ENCODE assay signal across 8 mouse cellular contexts in the genomic region with DNA sequence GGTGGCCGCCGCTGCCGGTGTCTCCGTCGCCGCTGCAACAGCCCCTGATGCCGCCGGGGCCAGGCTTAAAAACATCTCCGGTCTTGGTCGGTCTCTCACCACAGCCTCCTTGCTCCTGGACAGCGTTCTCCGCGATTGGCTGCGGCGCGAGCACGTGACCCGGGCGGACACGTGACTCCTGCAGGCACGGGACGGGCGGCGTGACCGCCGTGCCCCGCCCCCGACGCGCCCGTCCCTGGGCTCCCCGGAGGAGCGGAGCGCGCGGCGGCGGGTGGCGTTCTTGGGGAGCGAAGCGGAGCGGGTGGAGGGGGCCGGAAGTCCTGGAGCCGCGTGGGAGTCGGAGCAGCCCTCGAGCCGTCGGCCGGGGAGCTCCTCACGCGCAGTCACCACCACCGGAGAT. TPM values are rescaled to one million over a fixed set of nuclear protein-coding genes. Genes with fewer than 3 reads are reported as not detected.
A peak's percentile ranks its signal among the peaks of the same experiment; 100 is the strongest.
DNase-seq lines count a peak whose midpoint lies in the region; ATAC-seq and TF ChIP-seq lines count a peak whose summit lies in the region.

A gene (minus strand): TSS at position 156 of the 400 bp plus-strand sequence.

- DNase-seq in A20 (ENCODE audit: low read depth, low spot score), result peak; percentile 97
- DNase-seq in embryonic facial prominence, embryonic 14.5 days (ENCODE audit: low spot score), result peak; percentile 96
- peak; percentile 96 for DNase-seq in heart, adult 8-10 months (ENCODE audit: low spot score)
- DNase-seq in kidney, adult 9 months, result peak; percentile 97
- peak; percentile 93 to 96 for DNase-seq in spleen, adult 18-20 months

- 1% methylated on average over 53 of the region's 53 CpGs for WGBS in bone marrow, adult 2 months
- 0% methylated on average over 31 of the region's 53 CpGs for WGBS in embryonic facial prominence, embryonic 14.5 days
- 2% methylated on average over 53 of the region's 53 CpGs for WGBS in limb, embryonic 13.5 days
- WGBS in midbrain, embryonic 15.5 days, result 5% methylated on average over 53 of the region's 53 CpGs

- ATAC-seq in embryonic facial prominence, embryonic 14.5 days (ENCODE audit: low read depth), result peak; percentile 99
- ATAC-seq in limb, embryonic 13.5 days (ENCODE audit: low FRiP score, low read depth), result peak; percentile 98
- peak; percentile 98 for ATAC-seq in midbrain, embryonic 15.5 days (replicated peaks)

- no peaks in the 10 kb centered on the region for H3K9me3 ChIP-seq in embryonic facial prominence, embryonic 14.5 days (ENCODE audit: control insufficient read depth, low read length)
- H3K9me3 ChIP-seq in limb, embryonic 13.5 days, result no peaks in the 10 kb centered on the region
- H3K9me3 ChIP-seq in midbrain, embryonic 15.5 days, result no peaks in the 10 kb centered on the region

- H3K4me3 ChIP-seq in bone marrow, adult 2 months (replicated peaks; ENCODE audit: control insufficient read depth, low read depth, low read length), result peak within 1 kb of the TSS; percentile 93
- H3K4me3 ChIP-seq in embryonic facial prominence, embryonic 14.5 days (ENCODE audit: low read depth, low read length), result peak within 1 kb of the TSS; percentile 91
- H3K4me3 ChIP-seq in limb, embryonic 13.5 days, result peak within 1 kb of the TSS; percentile 95
- H3K4me3 ChIP-seq in midbrain, embryonic 15.5 days, result peak within 1 kb of the TSS; percentile 94

- peak within 1 kb of the TSS; percentile 83 for H3K4me2 ChIP-seq in embryonic facial prominence, embryonic 14.5 days (ENCODE audit: low read depth, low read length)
- peak within 1 kb of the TSS; percentile 77 for H3K4me2 ChIP-seq in limb, embryonic 13.5 days (replicated peaks)
- H3K4me2 ChIP-seq in midbrain, embryonic 15.5 days, result peak within 1 kb of the TSS; percentile 84

- H3K27ac ChIP-seq in bone marrow, adult 2 months (ENCODE audit: control insufficient read depth, insufficient read depth, low read depth, low read length, poor library complexity), result peak within 1 kb of the TSS; percentile 100
- peak within 1 kb of the TSS; percentile 85 for H3K27ac ChIP-seq in embryonic facial prominence, embryonic 14.5 days (replicated peaks; ENCODE audit: low read depth, low read length)
- H3K27ac ChIP-seq in limb, embryonic 13.5 days, result peak within 1 kb of the TSS; percentile 86
- peak within 1 kb of the TSS; percentile 97 for H3K27ac ChIP-seq in midbrain, embryonic 15.5 days

- no peak for TF ChIP-seq CTCF in bone marrow, adult 2 months (IDR thresholded peaks at IDR 0.05; ENCODE audit: control insufficient read depth, insufficient read depth, low read length)

- H3K4me1 ChIP-seq in bone marrow, adult 2 months (ENCODE audit: control insufficient read depth, insufficient read depth, low read length), result peaks cover 1% of the 10 kb centered on the region; the same call in 1 of the 2 replicates
- H3K4me1 ChIP-seq in embryonic facial prominence, embryonic 14.5 days (ENCODE audit: control insufficient read depth, insufficient read depth, low read length), result peaks cover 4% of the 10 kb centered on the region
- peaks cover 21% of the 10 kb centered on the region for H3K4me1 ChIP-seq in limb, embryonic 13.5 days
- H3K4me1 ChIP-seq in midbrain, embryonic 15.5 days, result peaks cover 38% of the 10 kb centered on the region

- peaks cover 27% of the 10 kb centered on the region for H3K36me3 ChIP-seq in embryonic facial prominence, embryonic 14.5 days (ENCODE audit: control insufficient read depth, insufficient read depth, low read length)
- peaks cover 26% of the 10 kb centered on the region for H3K36me3 ChIP-seq in limb, embryonic 13.5 days
- 0 out of 2 replicates have a peak, but pooled peaks cover 16% of the 10 kb centered on the region for H3K36me3 ChIP-seq in midbrain, embryonic 15.5 days (replicated peaks)

- no peaks in the 10 kb centered on the region for H3K27me3 ChIP-seq in embryonic facial prominence, embryonic 14.5 days (replicated peaks; ENCODE audit: control insufficient read depth, insufficient read depth, low read length)
- no peaks in the 10 kb centered on the region for H3K27me3 ChIP-seq in limb, embryonic 13.5 days
- H3K27me3 ChIP-seq in midbrain, embryonic 15.5 days (replicated peaks), result no peaks in the 10 kb centered on the region

- H3K9ac ChIP-seq in embryonic facial prominence, embryonic 14.5 days (ENCODE audit: low read depth, low read length), result peak within 1 kb of the TSS; percentile 83
- peak within 1 kb of the TSS; percentile 87 for H3K9ac ChIP-seq in limb, embryonic 13.5 days
- peak within 1 kb of the TSS; percentile 88 for H3K9ac ChIP-seq in midbrain, embryonic 15.5 days

- TF ChIP-seq POLR2A in bone marrow, adult 2 months (IDR thresholded peaks at IDR 0.05; ENCODE audit: borderline replicate concordance, control insufficient read depth, low read depth, low read length), result peak; percentile 65; the same call in 1 of the 2 replicates

RNA-seq across cellular contexts. Expression of the gene that starts here (rescaled TPM):
- 19.4 and 27.4 TPM in 2 replicates for polyA plus RNA-seq in bone marrow, adult 2 months (2011; ENCODE audit: insufficient read depth, insufficient read length, low replicate concordance, missing spikeins)
- polyA plus RNA-seq in embryonic facial prominence, embryonic 14.5 days (2014; fragmentation: Nextera tagmentation; extraction: Ambion mirVana), result 24.9 and 25.2 TPM in 2 replicates
- 10 to 100 TPM; 20.7 to 29.5 (median 24.1) TPM for total RNA-seq in heart, adult 8-10 months (2022)
- 33.4 and 35.0 TPM in 2 replicates for polyA plus RNA-seq in limb, embryonic 13.5 days (2015; fragmentation: Nextera tagmentation; extraction: Ambion mirVana)
- 161 and 170 TPM in 2 replicates for polyA plus RNA-seq in midbrain, embryonic 15.5 days (2015; fragmentation: Nextera tagmentation; extraction: Ambion mirVana)

Comparison
In these comparisons a context has a peak if more than half of its experiments do, and no peak if none do; other contexts are left out.
1. Peak in every context shown above with its lines: DNase-seq, ATAC-seq, H3K4me3 ChIP-seq and H3K27ac ChIP-seq.